Mouse (Mus musculus) midbrain, embryonic 10.5 days (tissue): ENCODE results near the gene Muc5ac. TPM values are rescaled to one million over a fixed set of nuclear protein-coding genes. Genes with fewer than 3 reads are reported as not detected.

Source experiments
- DNase-seq: peaks from one replicate; pipeline ENCODE4 v3.0.0-alpha.2; 2017; ENCODE audit warnings: low spot score
- H3K27ac ChIP-seq: fragments of 300-500 bp; sonication (generic); replicated peaks from 2 replicates; pipeline ENCODE4 v1.5.1; 2016; ENCODE audit warnings: mild to moderate bottlenecking
- H3K27me3 ChIP-seq: fragments of 300-500 bp; sonication (generic); 2 replicates; pipeline ENCODE4 v1.6.1; 2016; ENCODE audit warnings: low read depth, mild to moderate bottlenecking; ENCODE audit not compliant: poor library complexity, severe bottlenecking
- H3K36me3 ChIP-seq: fragments of 300-500 bp; sonication (generic); 2 replicates; pipeline ENCODE4 v1.6.1; 2016; ENCODE audit warnings: mild to moderate bottlenecking, moderate library complexity
- H3K4me1 ChIP-seq: fragments of 300-500 bp; sonication (generic); 2 replicates; pipeline ENCODE4 v1.6.1; 2016
- H3K4me3 ChIP-seq: fragments of 300-500 bp; sonication (generic); 2 replicates; pipeline ENCODE4 v1.5.1; 2016; ENCODE audit warnings: mild to moderate bottlenecking, moderate library complexity
- H3K9me3 ChIP-seq: fragments of 300-500 bp; sonication (generic); replicated peaks from 2 replicates; pipeline ENCODE4 v1.6.1; 2016; ENCODE audit warnings: mild to moderate bottlenecking
- WGBS: fragments of 180-500 bp; shearing (Covaris S2); methylation state at CpG from one replicate; pipeline ENCODE4 v1.1.7; 2016; 5-methylcytosine and 5-hydroxymethylcytosine counted together
- polyA plus RNA-seq: library from polyadenylated mRNA; unstranded; fragments of >200 nt; fragmentation: Nextera tagmentation; extraction: Ambion mirVana; gene quantifications from 2 replicates; pipeline ENCODE4 v1.2.1, GENCODE M21; 2016

The Muc5ac gene
- polyA plus RNA-seq, 1 experiment from 2014 or later: not detected

DNA sequence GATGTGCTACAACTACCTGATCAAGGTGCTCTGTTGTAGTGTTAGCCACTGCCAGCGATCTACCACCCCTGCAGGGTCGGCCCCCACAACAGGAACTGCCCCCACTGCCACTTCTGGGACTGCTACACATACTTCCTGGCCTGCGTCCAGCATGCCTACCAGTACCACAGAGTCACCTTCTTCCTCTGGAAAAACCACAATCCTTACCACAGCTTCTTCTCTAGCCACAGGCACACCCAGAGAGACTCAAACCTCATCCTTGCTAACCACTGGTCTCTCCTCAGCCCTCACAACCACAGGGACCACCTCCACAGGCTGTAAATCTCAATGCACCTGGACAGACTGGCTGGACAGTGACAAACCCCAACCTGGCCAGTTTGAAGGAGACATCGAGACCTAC, 72.3 kb downstream of the Muc5ac start:
- WGBS: 86% methylated on average over 4 of the region's 4 CpGs
- Histone ChIP-seq H3K4me3 (no peak overlapping the region), H3K27ac (no peak overlapping the region), H3K4me1 (no peaks in the 10 kb centered on the region), H3K36me3 (no peaks in the 10 kb centered on the region), H3K27me3 (no peaks in the 10 kb centered on the region), H3K9me3 (no peaks in the 10 kb centered on the region)
- no peak for DNase-seq

Other genes starting within 250 kb of the Muc5ac start
- gene Chid1, start 249.1 kb upstream of the Muc5ac start, polyA plus RNA-seq: 25.0 and 29.4 TPM in 2 replicates
- 104 and 112 TPM in 2 replicates for gene Ap2a2, start 226.8 kb upstream of the Muc5ac start, polyA plus RNA-seq
- 0.14 and 0.20 TPM in 2 replicates for gene Muc6, start 133.7 kb upstream of the Muc5ac start, polyA plus RNA-seq
- 0.21 TPM in 2 replicates for gene Muc2, start 98.6 kb upstream of the Muc5ac start, polyA plus RNA-seq
- 0.01 TPM in 2 replicates for gene Muc5b, start 50.1 kb downstream of the Muc5ac start, polyA plus RNA-seq
- 52.9 and 66.6 TPM in 2 replicates for gene Tollip, start 129.5 kb downstream of the Muc5ac start, polyA plus RNA-seq
- 7.8 and 11.4 TPM in 2 replicates for gene Brsk2, start 160.8 kb downstream of the Muc5ac start, polyA plus RNA-seq